Mouse (Mus musculus): ENCODE measurements around the gene Cfap46. TPM values are rescaled to one million over a fixed set of nuclear protein-coding genes. Genes with fewer than 3 reads are reported as not detected.
A peak's percentile ranks its signal among the peaks of the same experiment; 100 is the strongest.

The Cfap46 gene
- polyA plus RNA-seq (2014; fragmentation: Nextera tagmentation; extraction: Ambion mirVana) = 3.0 and 3.1 TPM in 2 replicates

DNA sequence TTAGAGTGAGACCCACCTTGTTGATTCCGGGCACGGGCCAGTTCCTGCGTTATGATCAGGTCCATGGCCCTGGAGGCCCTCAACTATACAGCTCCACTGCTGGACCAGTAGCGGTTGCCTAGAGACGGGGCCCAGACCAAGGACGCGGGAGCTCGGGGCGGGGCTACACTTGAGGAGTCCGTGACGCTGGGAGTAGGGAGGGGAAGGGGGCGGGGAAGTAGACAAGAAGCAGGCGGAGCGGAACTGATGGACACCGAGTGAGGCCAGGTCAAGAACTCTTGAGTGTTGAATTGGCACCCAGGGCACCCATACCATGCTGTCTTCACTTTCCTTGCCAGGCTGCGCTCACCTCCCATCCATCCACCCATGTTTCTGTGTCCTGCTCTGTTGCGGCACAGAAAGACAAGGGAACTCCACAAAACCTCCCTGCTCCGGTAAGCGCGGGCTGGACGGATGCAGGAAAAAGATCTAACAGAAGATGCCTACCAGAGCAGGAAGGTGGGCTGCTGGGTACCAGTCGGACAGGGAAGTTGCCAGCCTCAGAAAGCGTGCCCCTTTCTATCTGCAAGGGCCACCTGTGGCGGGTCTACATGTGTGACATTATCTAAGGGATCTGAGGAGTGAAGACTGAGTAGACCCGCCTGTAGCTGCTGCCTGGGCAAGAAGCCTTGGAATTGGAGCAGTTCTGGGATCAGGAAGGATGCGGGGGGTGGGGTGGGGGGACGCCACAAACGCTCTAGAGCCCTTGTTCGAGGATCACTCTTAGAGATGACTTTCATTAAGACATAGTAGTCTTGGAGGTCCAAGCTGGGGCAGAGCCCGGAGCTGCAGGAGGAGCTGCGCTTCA is at the start of gene Cfap46:
Gene Cfap46 (minus strand): TSS at position 112 of the 847 bp plus-strand sequence.
- Histone ChIP-seq H3K9me3 (ENCODE audit: control insufficient read depth, low read length) (no peaks in the 10 kb centered on the region), H3K4me2 (replicated peaks) (peak within 1 kb of the TSS; percentile 97), H3K36me3 (replicated peaks; ENCODE audit: control insufficient read depth, insufficient read depth) (no peaks in the 10 kb centered on the region), H3K4me1 (replicated peaks; ENCODE audit: control insufficient read depth, insufficient read depth, low read length) (peaks cover 9% of the 10 kb centered on the region), H3K4me3 (replicated peaks; ENCODE audit: low read length) (peak within 1 kb of the TSS; percentile 52), H3K9ac (peak within 1 kb of the TSS; percentile 66), H3K27ac (peak within 1 kb of the TSS; percentile 71), H3K27me3 (ENCODE audit: control insufficient read depth, insufficient read depth, low read length) (peaks cover 3% of the 10 kb centered on the region)
- WGBS = 1% methylated on average over 30 of the region's 31 CpGs
- DNase-seq (ENCODE audit: low spot score) = peak; percentile 79
- ATAC-seq (ENCODE audit: low FRiP score) = peak; percentile 92

DNA sequence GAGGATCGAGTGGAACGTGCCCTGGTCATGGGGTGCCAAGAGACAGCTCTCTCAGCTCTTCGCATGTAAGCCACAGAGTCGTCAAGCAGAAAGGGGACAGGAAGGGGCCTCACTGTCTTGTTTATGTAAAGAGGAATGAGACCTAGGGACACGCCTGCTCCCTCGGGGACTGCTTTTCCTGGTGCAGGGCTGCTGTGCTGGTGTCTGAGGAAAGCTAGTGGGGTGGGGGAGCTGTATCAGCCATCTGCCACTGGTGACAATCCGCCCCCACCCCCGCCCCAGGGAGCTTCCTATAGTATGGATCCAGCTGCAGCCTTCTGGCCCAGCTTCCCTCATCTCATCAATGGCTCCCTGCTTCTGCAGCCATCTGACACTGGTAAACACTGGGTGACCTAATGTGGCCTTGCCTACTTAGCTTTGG is 47.7 kb upstream of the Cfap46 start:
- H3K36me3 ChIP-seq (replicated peaks; ENCODE audit: control insufficient read depth, insufficient read depth) = no peaks in the 10 kb centered on the region
- H3K9me3 ChIP-seq (ENCODE audit: control insufficient read depth, low read length) = no peaks in the 10 kb centered on the region
- ATAC-seq (ENCODE audit: low FRiP score) (no peak), DNase-seq (ENCODE audit: low spot score) (no peak)
- 45% methylated on average over 8 of the region's 8 CpGs for WGBS
- no peak overlapping the region for H3K27ac ChIP-seq
- no peak overlapping the region for H3K9ac ChIP-seq
- H3K4me1 ChIP-seq (replicated peaks; ENCODE audit: control insufficient read depth, insufficient read depth, low read length) = 0 out of 2 replicates have a peak, but pooled peaks cover 6% of the 10 kb centered on the region
- no peaks in the 10 kb centered on the region for H3K27me3 ChIP-seq (ENCODE audit: control insufficient read depth, insufficient read depth, low read length)
- no peak overlapping the region for H3K4me3 ChIP-seq (replicated peaks; ENCODE audit: low read length)
- no peak overlapping the region for H3K4me2 ChIP-seq (replicated peaks)

DNA sequence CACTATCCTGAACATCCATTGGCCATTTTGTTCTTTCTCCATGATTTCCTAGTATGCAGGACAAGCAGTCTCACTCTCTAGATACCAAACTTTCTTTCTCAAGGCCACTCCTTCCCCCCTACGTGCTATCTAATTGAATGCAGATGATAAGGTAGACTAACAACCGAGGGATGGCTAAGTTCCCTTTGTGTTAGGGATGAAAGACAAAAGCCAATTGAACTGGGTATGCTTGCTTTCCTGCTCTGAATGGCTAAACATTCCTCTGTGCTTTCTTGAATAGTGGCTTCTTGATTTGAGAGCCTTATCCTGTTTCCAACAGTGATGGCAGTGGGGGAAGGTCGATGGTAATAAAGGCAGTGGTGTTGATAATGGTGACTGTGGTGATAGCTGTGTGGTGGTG is 43.5 kb upstream of the Cfap46 start:
- DNase-seq (ENCODE audit: low spot score) = no peak
- Histone ChIP-seq H3K4me1 (replicated peaks; ENCODE audit: control insufficient read depth, insufficient read depth, low read length) (0 out of 2 replicates have a peak, but pooled peaks cover 6% of the 10 kb centered on the region), H3K9ac (no peak overlapping the region), H3K4me2 (replicated peaks) (no peak overlapping the region), H3K36me3 (replicated peaks; ENCODE audit: control insufficient read depth, insufficient read depth) (no peaks in the 10 kb centered on the region), H3K27ac (no peak overlapping the region), H3K27me3 (ENCODE audit: control insufficient read depth, insufficient read depth, low read length) (no peaks in the 10 kb centered on the region), H3K4me3 (replicated peaks; ENCODE audit: low read length) (no peak overlapping the region), H3K9me3 (ENCODE audit: control insufficient read depth, low read length) (no peaks in the 10 kb centered on the region)
- WGBS = 27% methylated on average over 3 of the region's 3 CpGs
- ATAC-seq (ENCODE audit: low FRiP score) = no peak

DNA sequence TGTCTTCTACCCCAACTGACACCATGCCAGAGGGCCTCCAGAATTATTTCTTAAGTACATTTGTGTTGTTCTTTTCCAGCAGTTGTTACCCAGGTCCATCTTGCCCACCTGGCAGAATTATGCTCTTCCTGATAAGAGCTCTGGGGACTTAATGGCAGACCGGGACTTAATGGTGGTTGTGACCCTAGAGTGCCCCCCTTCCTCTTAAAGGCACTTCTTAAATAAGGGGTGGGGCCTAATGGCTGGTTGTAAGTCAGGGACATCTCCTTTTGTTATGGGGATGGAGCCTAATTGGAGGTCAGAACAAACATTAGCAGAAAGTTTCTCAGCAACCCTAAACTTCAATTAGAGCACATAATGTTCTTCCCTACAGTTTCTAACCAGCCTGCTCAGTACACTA is 42.0 kb upstream of the Cfap46 start:
- Histone ChIP-seq H3K27ac (no peak overlapping the region), H3K4me3 (replicated peaks; ENCODE audit: low read length) (no peak overlapping the region), H3K9ac (no peak overlapping the region), H3K4me2 (replicated peaks) (no peak overlapping the region), H3K9me3 (ENCODE audit: control insufficient read depth, low read length) (no peaks in the 10 kb centered on the region), H3K36me3 (replicated peaks; ENCODE audit: control insufficient read depth, insufficient read depth) (no peaks in the 10 kb centered on the region), H3K27me3 (ENCODE audit: control insufficient read depth, insufficient read depth, low read length) (no peaks in the 10 kb centered on the region), H3K4me1 (replicated peaks; ENCODE audit: control insufficient read depth, insufficient read depth, low read length) (no peaks in the 10 kb centered on the region)
- no peak for ATAC-seq (ENCODE audit: low FRiP score)
- DNase-seq (ENCODE audit: low spot score) = no peak
- WGBS = 61% methylated on average over 1 of the region's 1 CpGs

DNA sequence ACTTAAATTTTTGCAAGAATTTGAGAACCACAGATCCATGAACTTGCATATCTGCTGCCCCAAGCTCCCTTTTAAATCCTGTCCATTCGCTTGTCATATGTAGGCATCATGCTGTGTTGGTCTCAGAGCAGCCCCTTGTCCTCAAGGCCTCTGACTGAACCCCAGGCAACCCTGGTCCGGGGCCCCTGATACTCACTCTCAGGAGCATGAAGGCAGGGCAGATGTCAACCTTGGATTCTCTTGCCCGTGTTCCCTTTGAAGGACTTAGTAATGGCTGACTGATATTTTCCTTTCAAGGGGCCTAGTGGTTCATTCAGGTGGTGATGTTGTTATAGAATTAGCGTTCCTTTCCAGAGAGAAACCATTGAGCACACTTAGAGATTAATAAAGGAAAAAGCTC is 40.4 kb upstream of the Cfap46 start:
- WGBS = 79% methylated on average over 4 of the region's 4 CpGs
- no peak for ATAC-seq (ENCODE audit: low FRiP score)

DNA sequence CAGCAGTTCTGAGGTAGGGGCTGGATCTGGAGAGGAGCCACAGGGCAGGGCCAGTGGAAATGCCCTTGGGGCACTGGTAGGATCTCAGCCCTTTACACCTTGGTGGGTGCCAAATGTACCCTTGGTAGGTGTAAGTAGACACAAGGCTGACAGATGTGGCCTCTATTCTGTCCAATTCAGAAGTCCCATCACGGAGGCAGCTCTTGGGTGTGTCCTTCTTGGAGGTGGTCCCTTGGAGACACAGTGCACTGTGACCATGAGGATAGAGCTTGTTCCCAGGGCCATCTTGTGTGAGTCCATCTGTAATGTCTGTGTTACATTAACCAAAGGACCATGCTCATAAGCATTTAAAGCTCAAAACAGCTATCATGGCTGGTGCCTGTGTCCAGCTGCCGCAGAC is 37.6 kb upstream of the Cfap46 start:
- Histone ChIP-seq H3K4me1 (replicated peaks; ENCODE audit: control insufficient read depth, insufficient read depth, low read length) (no peaks in the 10 kb centered on the region), H3K27ac (no peak overlapping the region), H3K27me3 (ENCODE audit: control insufficient read depth, insufficient read depth, low read length) (no peaks in the 10 kb centered on the region), H3K36me3 (replicated peaks; ENCODE audit: control insufficient read depth, insufficient read depth) (no peaks in the 10 kb centered on the region), H3K9me3 (ENCODE audit: control insufficient read depth, low read length) (no peaks in the 10 kb centered on the region), H3K4me3 (replicated peaks; ENCODE audit: low read length) (no peak overlapping the region), H3K9ac (no peak overlapping the region), H3K4me2 (replicated peaks) (no peak overlapping the region)
- DNase-seq (ENCODE audit: low spot score) (no peak), ATAC-seq (ENCODE audit: low FRiP score) (no peak)
- WGBS = 96% methylated on average over 2 of the region's 2 CpGs

More for the DNA sequence above, 40.4 kb upstream of the Cfap46 start:
- Histone ChIP-seq H3K4me2 (replicated peaks) (no peak overlapping the region), H3K4me3 (replicated peaks; ENCODE audit: low read length) (no peak overlapping the region), H3K4me1 (replicated peaks; ENCODE audit: control insufficient read depth, insufficient read depth, low read length) (no peaks in the 10 kb centered on the region), H3K27me3 (ENCODE audit: control insufficient read depth, insufficient read depth, low read length) (no peaks in the 10 kb centered on the region), H3K9ac (no peak overlapping the region), H3K9me3 (ENCODE audit: control insufficient read depth, low read length) (no peaks in the 10 kb centered on the region), H3K27ac (no peak overlapping the region), H3K36me3 (replicated peaks; ENCODE audit: control insufficient read depth, insufficient read depth) (no peaks in the 10 kb centered on the region)
- DNase-seq (ENCODE audit: low spot score) = no peak

DNA sequence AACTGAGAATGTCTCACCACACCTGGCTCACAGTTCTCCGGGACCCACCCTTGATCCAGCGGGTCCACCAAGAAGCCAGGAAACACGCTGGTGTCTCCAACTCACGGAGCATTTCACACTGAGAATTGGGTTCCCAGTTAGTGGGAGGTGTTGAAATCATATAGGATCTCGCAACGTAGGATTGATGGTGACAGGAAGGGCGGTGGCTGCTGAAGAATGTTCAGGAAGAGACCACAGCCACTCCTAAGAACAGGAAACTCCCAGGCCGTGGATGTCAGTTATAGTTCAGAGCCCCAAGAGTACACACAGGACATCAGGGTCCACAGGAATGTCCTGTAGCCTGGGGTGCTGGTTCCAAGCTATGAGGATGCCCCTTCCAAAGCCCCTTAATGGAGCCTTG is 34.2 kb upstream of the Cfap46 start:
- no peak for ATAC-seq (ENCODE audit: low FRiP score)

DNA sequence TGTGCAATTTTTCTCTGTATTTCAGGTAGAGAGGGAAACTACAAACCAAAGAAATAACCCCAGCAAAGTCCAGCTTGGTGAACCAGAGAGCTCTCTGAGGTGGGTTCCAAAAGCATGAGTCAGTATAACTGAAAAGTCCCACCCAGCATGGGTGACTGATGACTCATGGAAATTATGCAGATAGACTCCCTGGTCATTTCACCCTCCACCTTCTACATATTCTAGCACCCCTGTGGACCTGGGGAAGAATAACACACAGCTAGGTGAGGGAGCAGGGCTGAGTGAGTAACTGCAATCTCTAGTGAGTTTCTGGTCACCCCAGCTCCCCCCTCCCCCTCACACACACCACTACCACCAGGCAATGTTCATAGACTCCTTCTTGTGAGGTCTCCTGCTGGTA is 28.2 kb upstream of the Cfap46 start:
- no peak for ATAC-seq (ENCODE audit: low FRiP score)
- Histone ChIP-seq H3K4me1 (replicated peaks; ENCODE audit: control insufficient read depth, insufficient read depth, low read length) (no peaks in the 10 kb centered on the region), H3K36me3 (replicated peaks; ENCODE audit: control insufficient read depth, insufficient read depth) (no peaks in the 10 kb centered on the region), H3K9ac (no peak overlapping the region), H3K27ac (no peak overlapping the region), H3K27me3 (ENCODE audit: control insufficient read depth, insufficient read depth, low read length) (no peaks in the 10 kb centered on the region), H3K4me3 (replicated peaks; ENCODE audit: low read length) (no peak overlapping the region), H3K9me3 (ENCODE audit: control insufficient read depth, low read length) (no peaks in the 10 kb centered on the region), H3K4me2 (replicated peaks) (no peak overlapping the region)
- no peak for DNase-seq (ENCODE audit: low spot score)

More for the DNA sequence above, 34.2 kb upstream of the Cfap46 start:
- DNase-seq (ENCODE audit: low spot score) = no peak
- Histone ChIP-seq H3K4me1 (replicated peaks; ENCODE audit: control insufficient read depth, insufficient read depth, low read length) (no peaks in the 10 kb centered on the region), H3K27ac (no peak overlapping the region), H3K9ac (no peak overlapping the region), H3K36me3 (replicated peaks; ENCODE audit: control insufficient read depth, insufficient read depth) (no peaks in the 10 kb centered on the region), H3K4me3 (replicated peaks; ENCODE audit: low read length) (no peak overlapping the region), H3K9me3 (ENCODE audit: control insufficient read depth, low read length) (no peaks in the 10 kb centered on the region), H3K27me3 (ENCODE audit: control insufficient read depth, insufficient read depth, low read length) (no peaks in the 10 kb centered on the region), H3K4me2 (replicated peaks) (no peak overlapping the region)
- 88% methylated on average over 8 of the region's 8 CpGs for WGBS

DNA sequence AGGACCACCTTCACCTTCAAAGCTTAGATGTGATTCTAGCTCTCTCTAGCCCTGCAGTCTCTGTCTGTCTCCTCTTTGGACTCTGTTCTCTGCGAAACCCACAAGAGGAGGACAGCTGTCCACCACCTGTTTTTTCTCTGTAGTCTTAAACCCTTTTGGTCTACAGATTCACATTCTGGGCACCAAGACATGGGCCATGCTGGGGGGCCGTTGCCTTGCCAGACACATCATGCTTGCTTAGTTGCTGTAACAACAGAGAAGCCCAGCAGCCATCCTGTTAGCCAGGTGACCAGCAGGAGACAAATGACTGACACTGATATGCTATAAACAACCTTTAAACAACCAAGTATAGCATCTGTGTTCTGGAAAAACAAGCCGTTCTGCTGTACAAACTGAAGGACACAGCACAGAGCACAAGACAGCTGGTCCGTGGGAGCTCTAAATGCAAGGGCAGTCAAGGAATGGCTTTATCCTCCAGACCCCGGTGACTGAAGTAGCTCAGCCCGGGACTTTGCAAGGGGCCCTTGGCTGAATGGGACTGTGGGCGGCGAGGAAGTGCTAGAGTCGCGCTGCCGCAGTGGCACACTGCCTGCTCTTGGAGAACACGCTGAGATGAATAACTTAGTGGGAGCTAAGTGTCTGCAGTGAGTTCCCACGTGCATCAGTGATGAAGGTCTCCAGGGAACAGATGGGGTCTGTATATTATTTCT is 22.9 kb upstream of the Cfap46 start:
- no peak overlapping the region for H3K27ac ChIP-seq
- ATAC-seq (ENCODE audit: low FRiP score) = no peak
- no peak overlapping the region for H3K4me2 ChIP-seq (replicated peaks)
- no peaks in the 10 kb centered on the region for H3K9me3 ChIP-seq (ENCODE audit: control insufficient read depth, low read length)
- H3K4me3 ChIP-seq (replicated peaks; ENCODE audit: low read length) = no peak overlapping the region
- DNase-seq (ENCODE audit: low spot score) = no peak
- no peaks in the 10 kb centered on the region for H3K36me3 ChIP-seq (replicated peaks; ENCODE audit: control insufficient read depth, insufficient read depth)
- 42% methylated on average over 13 of the region's 13 CpGs for WGBS
- H3K9ac ChIP-seq = no peak overlapping the region
- no peaks in the 10 kb centered on the region for H3K4me1 ChIP-seq (replicated peaks; ENCODE audit: control insufficient read depth, insufficient read depth, low read length)
- H3K27me3 ChIP-seq (ENCODE audit: control insufficient read depth, insufficient read depth, low read length) = no peaks in the 10 kb centered on the region

Data from hindbrain, embryonic 14.5 days (tissue).